Mouse (Mus musculus): ENCODE results near the gene Hk1.

DNA sequence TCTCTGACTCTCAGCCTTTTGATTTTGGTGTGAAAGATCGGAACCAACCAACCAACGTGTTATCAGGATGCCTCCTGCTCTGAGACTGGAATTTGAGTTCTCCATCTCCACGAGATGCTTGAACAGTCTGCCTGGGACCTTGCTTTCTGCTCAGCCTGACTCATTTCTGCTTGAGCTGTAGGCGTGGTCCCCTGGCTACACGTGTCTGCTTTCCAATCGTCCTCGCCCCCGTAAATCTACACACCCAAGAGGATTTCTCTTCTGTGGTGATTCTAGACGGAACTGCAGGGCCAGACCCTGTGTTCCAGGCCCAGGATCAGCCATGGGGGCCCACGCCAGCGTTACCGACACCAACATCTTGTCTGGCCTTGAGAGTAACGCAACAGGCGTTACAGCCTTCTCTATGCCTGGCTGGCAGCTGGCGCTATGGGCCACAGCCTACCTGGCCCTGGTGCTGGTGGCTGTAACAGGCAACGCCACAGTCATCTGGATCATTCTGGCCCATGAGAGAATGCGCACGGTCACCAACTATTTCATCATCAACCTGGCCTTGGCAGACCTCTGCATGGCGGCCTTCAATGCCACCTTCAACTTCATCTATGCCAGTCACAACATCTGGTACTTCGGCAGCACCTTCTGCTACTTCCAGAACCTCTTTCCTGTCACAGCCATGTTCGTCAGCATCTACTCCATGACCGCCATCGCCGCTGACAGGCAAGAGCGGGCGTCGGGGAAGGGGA, 127.0 kb downstream of the Hk1 start:
- TF ChIP-seq CTCF (conservative IDR thresholded peaks at IDR 0.05; ENCODE audit: low read length) (no peak), POU5F1 (IDR thresholded peaks at IDR 0.05; ENCODE audit: borderline replicate concordance, low read length) (no peak), NANOG (IDR thresholded peaks at IDR 0.05; ENCODE audit: borderline replicate concordance, low read length) (no peak)

Data from E14TG2a.4 (cell line).